Mouse (Mus musculus): ENCODE results near the gene Ppp1r15a. TPM values are rescaled to one million over a fixed set of nuclear protein-coding genes. Genes with fewer than 3 reads are reported as not detected.
"Not testable (repeated sequence)": the region's sequence is repeated elsewhere in the genome, so short reads cannot be mapped to it uniquely, and the experiment has no call there.

Ppp1r15a gene
- total RNA-seq, 4 experiments from 2014 or later = 29.2 to 62.8 (median 45.0) TPM

GRCm38 (mm10) chr7:45481374-45481927, 44.6 kb downstream of the Ppp1r15a start, which contains the start of gene Tulp2:
Gene Tulp2, plus strand, starts transcription at chr7:45481877.
- DNase-seq = no peak

GRCm38 (mm10) chr7:45480310-45480709, 45.8 kb downstream of the Ppp1r15a start:
- not testable (repeated sequence) for DNase-seq

DNA sequence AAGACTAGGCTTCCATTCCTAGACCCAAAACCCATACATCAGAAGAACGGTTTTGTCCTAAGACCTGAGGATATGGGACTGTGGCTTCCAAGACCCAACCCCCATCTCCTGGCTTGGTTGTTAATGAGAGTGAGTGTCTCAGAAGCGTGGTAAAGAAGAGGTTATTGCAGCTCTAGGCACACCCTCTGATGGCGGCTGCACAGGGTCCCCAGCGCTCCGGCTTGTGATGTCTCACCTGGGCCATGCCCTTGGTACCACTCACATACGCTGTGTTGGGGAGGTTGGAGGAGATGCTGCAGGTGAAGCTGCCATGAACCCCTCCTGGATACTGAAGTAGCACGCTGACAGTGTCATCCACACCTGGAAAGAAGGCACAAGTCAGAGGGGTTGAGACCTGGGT, 47.3 kb downstream of the Ppp1r15a start:
- DNase-seq = no peak

DNA sequence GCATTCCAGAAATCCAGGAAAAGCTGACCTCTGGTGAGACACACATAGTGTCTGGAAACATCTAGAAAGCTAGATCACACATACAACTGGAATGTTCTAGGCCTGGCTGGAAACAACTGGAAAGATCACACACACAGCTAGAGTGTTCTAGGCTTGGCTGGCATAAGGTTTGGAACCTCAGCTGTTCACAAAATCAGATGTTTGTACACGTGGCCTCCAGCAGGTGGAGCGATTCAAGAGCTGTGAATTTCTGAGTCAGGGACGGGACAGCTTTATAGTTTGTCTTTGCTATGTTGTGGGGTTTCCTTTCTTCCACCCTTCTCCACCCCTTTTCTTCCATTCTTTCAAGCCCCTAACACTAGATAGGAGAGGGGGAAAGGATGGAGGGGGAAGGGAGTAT, 49.1 kb downstream of the Ppp1r15a start:
- DNase-seq = no peak

GRCm38 (mm10) chr7:45476453-45476852, 49.6 kb downstream of the Ppp1r15a start:
- no peak for DNase-seq

DNA sequence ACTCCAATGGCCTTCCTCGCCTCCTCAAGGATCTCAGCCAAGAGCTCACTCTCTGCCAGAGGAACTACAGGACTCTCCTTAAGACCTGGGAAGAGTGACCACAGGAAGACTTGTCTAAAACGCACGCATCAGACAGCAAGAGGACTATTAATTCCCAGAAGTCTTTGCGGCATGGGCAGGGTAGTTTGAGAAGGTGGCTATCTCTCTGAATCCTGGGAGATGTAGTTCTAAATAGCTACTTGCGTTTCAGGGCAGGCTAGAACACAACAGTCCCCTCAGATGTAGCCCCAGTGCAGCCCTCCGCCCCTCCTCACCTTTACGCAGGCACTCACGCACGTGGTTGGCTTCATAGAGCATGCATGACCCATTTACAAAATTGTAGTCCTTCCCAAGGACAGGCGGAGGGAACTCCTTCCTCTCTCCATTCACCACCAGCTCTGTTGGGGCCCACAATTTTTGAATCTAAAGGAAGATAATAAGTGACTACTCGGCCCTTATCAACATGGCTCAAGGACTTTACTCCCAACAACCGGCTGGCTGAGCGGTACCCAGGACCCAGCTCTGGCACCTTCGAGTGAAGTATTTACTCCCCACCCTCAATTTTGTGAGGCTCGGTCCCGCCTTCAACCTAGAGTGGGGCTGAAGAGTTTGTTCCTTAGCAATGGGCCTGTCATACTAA, 50.6 kb downstream of the Ppp1r15a start:
- no peak for DNase-seq

Other genes starting within 250 kb of the Ppp1r15a start
- under 1 TPM in 1 of 4 experiments, not detected in 3; 0.26 TPM for gene Slc6a21, start 248.8 kb downstream of the Ppp1r15a start, total RNA-seq (2022)
- 10 to 100 TPM in 2 of 4 experiments, 1 to 10 TPM in 2; 5.8 to 19.1 (median 10.4) TPM for gene Trpm4, start 192.5 kb downstream of the Ppp1r15a start, total RNA-seq (2022)
- gene Hrc, start 191.0 kb downstream of the Ppp1r15a start, total RNA-seq (2022) = under 1 TPM; 0.09 to 0.31 (median 0.26) TPM
- gene Ppfia3, start 159.2 kb downstream of the Ppp1r15a start, total RNA-seq (2022) = 1 to 10 TPM; 2.8 to 7.2 (median 4.7) TPM
- gene Lin7b, start 155.7 kb downstream of the Ppp1r15a start, total RNA-seq (2022) = 10 to 100 TPM in 2 of 4 experiments, 1 to 10 TPM in 2; 1.8 to 14.1 (median 7.6) TPM
- gene Snrnp70, start 130.5 kb downstream of the Ppp1r15a start, total RNA-seq (2022) = 100 to 1,000 TPM; 232 to 563 (median 376) TPM
- not detected for gene Kcna7, start 120.6 kb downstream of the Ppp1r15a start, total RNA-seq (2022)
- under 1 TPM in 3 of 4 experiments, not detected in 1; 0.13 to 0.22 (median 0.20) TPM for gene Ntf5, start 112.6 kb downstream of the Ppp1r15a start, total RNA-seq (2022)
- not detected for gene Lhb, start 105.4 kb downstream of the Ppp1r15a start, total RNA-seq (2022)
- gene Gys1, start 91.4 kb downstream of the Ppp1r15a start, total RNA-seq (2022) = 10 to 100 TPM; 28.5 to 33.9 (median 29.8) TPM
- 10 to 100 TPM; 36.8 to 43.8 (median 38.8) TPM for gene Ruvbl2, start 88.2 kb downstream of the Ppp1r15a start, total RNA-seq (2022)
- 1,000 to 10,000 TPM; 1,223 to 1,354 (median 1,306) TPM for gene Ftl1, start 66.4 kb downstream of the Ppp1r15a start, total RNA-seq (2022)
- gene Bax, start 59.4 kb downstream of the Ppp1r15a start, total RNA-seq (2022) = 100 to 1,000 TPM in 1 of 4 experiments, 10 to 100 TPM in 3; 71.7 to 105 (median 89.1) TPM
- 1 to 10 TPM in 2 of 4 experiments, under 1 TPM in 2; 0.20 to 2.5 (median 0.94) TPM for gene Tulp2, start 44.4 kb downstream of the Ppp1r15a start, total RNA-seq (2022)
- gene Gm45808, start 39.5 kb downstream of the Ppp1r15a start, total RNA-seq (2022) = 10 to 100 TPM; 38.9 to 41.2 (median 40.2) TPM
- gene Dhdh, start 37.5 kb downstream of the Ppp1r15a start, total RNA-seq (2022) = 10 to 100 TPM; 65.1 to 80.0 (median 69.2) TPM
- gene Nucb1, start 15.9 kb downstream of the Ppp1r15a start, total RNA-seq (2022) = 100 to 1,000 TPM; 291 to 305 (median 294) TPM
- 1 to 10 TPM; 3.1 to 6.9 (median 4.3) TPM for gene Plekha4, start 62 bp upstream of the Ppp1r15a start, total RNA-seq (2022)
- 1 to 10 TPM in 2 of 4 experiments, under 1 TPM in 1, not detected in 1; 0.99 to 2.6 (median 2.1) TPM for gene Hsd17b14, start 28.6 kb upstream of the Ppp1r15a start, total RNA-seq (2022)
- 100 to 1,000 TPM; 191 to 306 (median 245) TPM for gene Bcat2, start 43.9 kb upstream of the Ppp1r15a start, total RNA-seq (2022)
- gene Fgf21, start 89.2 kb upstream of the Ppp1r15a start, total RNA-seq (2022) = not detected
- not detected for gene Fut1, start 91.0 kb upstream of the Ppp1r15a start, total RNA-seq (2022)
- under 1 TPM; 0.14 to 0.68 (median 0.38) TPM for gene Izumo1, start 95.5 kb upstream of the Ppp1r15a start, total RNA-seq (2022)
- 10 to 100 TPM; 15.5 to 30.2 (median 21.4) TPM for gene Rasip1, start 101.2 kb upstream of the Ppp1r15a start, total RNA-seq (2022)
- 10 to 100 TPM in 1 of 4 experiments, 1 to 10 TPM in 3; 2.4 to 14.9 (median 3.6) TPM for gene Mamstr, start 113.7 kb upstream of the Ppp1r15a start, total RNA-seq (2022)
- under 1 TPM in 2 of 4 experiments, not detected in 2; 0.11 to 0.18 TPM for gene Fut2, start 140.1 kb upstream of the Ppp1r15a start, total RNA-seq (2022)
- under 1 TPM in 3 of 4 experiments, not detected in 1; 0.21 to 0.68 (median 0.32) TPM for gene Ntn5, start 157.8 kb upstream of the Ppp1r15a start, total RNA-seq (2022)
- gene Sec1, start 168.1 kb upstream of the Ppp1r15a start, total RNA-seq (2022) = under 1 TPM; 0.15 to 0.59 (median 0.30) TPM
- 10 to 100 TPM; 11.5 to 28.2 (median 18.9) TPM for gene Car11, start 173.6 kb upstream of the Ppp1r15a start, total RNA-seq (2022)
- gene Dbp, start 178.8 kb upstream of the Ppp1r15a start, total RNA-seq (2022) = 100 to 1,000 TPM; 254 to 411 (median 333) TPM
- 1,000 to 10,000 TPM; 1,011 to 1,224 (median 1,104) TPM for gene Rpl18, start 189.2 kb upstream of the Ppp1r15a start, total RNA-seq (2022)
- 10 to 100 TPM; 36.9 to 40.2 (median 39.3) TPM for gene Sphk2, start 191.7 kb upstream of the Ppp1r15a start, total RNA-seq (2022)
- gene Fam83e, start 194.9 kb upstream of the Ppp1r15a start, total RNA-seq (2022) = 1 to 10 TPM in 1 of 4 experiments, under 1 TPM in 3; 0.29 to 2.1 (median 0.66) TPM
- not detected for gene Spaca4, start 199.5 kb upstream of the Ppp1r15a start, total RNA-seq (2022)

All from adrenal gland, adult 8-10 months (tissue).